Mouse (Mus musculus) liver, embryonic 15.5 days (tissue): ENCODE results near the gene Uck1. TPM values are rescaled to one million over a fixed set of nuclear protein-coding genes. Genes with fewer than 3 reads are reported as not detected.
A peak's percentile ranks its signal among the peaks of the same experiment; 100 is the strongest.

Experiments used
- ATAC-seq: fragments of 200-750 bp; cut with Nextera tagmentation; 2 replicates; pipeline ENCODE4 v1.8.0; 2017; ENCODE audit warnings: moderate number of reproducible peaks, mild to moderate bottlenecking, moderate library complexity; ENCODE audit not compliant: insufficient read depth
- H3K27ac ChIP-seq: fragments of 300-500 bp; sonication (generic); replicated peaks from 2 replicates; pipeline ENCODE4 v1.5.1; 2015; ENCODE audit warnings: mild to moderate bottlenecking, inconsistent platforms
- H3K27me3 ChIP-seq: fragments of 300-500 bp; sonication (generic); 2 replicates; pipeline ENCODE4 v1.6.1; 2015; ENCODE audit warnings: mild to moderate bottlenecking, inconsistent platforms
- H3K36me3 ChIP-seq: fragments of 300-500 bp; sonication (generic); replicated peaks from 2 replicates; pipeline ENCODE4 v1.6.1; 2015; ENCODE audit warnings: moderate library complexity, mild to moderate bottlenecking, inconsistent platforms
- H3K4me1 ChIP-seq: fragments of 300-500 bp; sonication (generic); replicated peaks from 2 replicates; pipeline ENCODE4 v1.6.1; 2015; ENCODE audit warnings: inconsistent platforms
- H3K4me2 ChIP-seq: fragments of 300-500 bp; sonication (generic); 2 replicates; pipeline ENCODE4 v1.6.1; 2015; ENCODE audit warnings: moderate library complexity, mild to moderate bottlenecking, inconsistent platforms
- H3K4me3 ChIP-seq: fragments of 300-500 bp; sonication (generic); replicated peaks from 2 replicates; pipeline ENCODE4 v1.5.1; 2015; ENCODE audit warnings: mild to moderate bottlenecking, inconsistent platforms
- H3K9ac ChIP-seq: fragments of 300-500 bp; sonication (generic); 2 replicates; pipeline ENCODE4 v1.6.1; 2015; ENCODE audit warnings: moderate library complexity, mild to moderate bottlenecking, inconsistent platforms
- H3K9me3 ChIP-seq: fragments of 300-500 bp; sonication (generic); replicated peaks from 2 replicates; pipeline ENCODE4 v1.6.1; 2016; ENCODE audit warnings: inconsistent platforms
- WGBS: fragments of 180-500 bp; shearing (Covaris S2); methylation state at CpG from one replicate; pipeline ENCODE4 v1.1.7; 2015; ENCODE audit warnings: mixed read lengths; ENCODE audit not compliant: insufficient replicate concordance; 5-methylcytosine and 5-hydroxymethylcytosine counted together
- polyA plus RNA-seq: library from polyadenylated mRNA; unstranded; fragments of >200 nt; fragmentation: Nextera tagmentation; extraction: Ambion mirVana; gene quantifications from 2 replicates; pipeline ENCODE4 v1.2.1, GENCODE M21; 2015

The Uck1 gene
- polyA plus RNA-seq, 1 experiment from 2014 or later = 24.9 TPM

- Histone ChIP-seq H3K4me1 (peaks cover 9% of the 10 kb centered on the region; the same call in 1 of the 2 replicates), H3K27ac (no peak overlapping the region), H3K9me3 (no peaks in the 10 kb centered on the region), H3K36me3 (peaks cover 52% of the 10 kb centered on the region), H3K4me2 (no peak overlapping the region), H3K4me3 (no peak overlapping the region), H3K9ac (no peak overlapping the region), H3K27me3 (no peaks in the 10 kb centered on the region)
- 69% methylated on average over 3 of the region's 3 CpGs for WGBS
- ATAC-seq = no peak
Observed at GRCm38 (mm10) chr2:32295285-32295684, 35.3 kb upstream of the Uck1 start.

- Histone ChIP-seq H3K4me3 (no peak overlapping the region), H3K4me2 (no peak overlapping the region), H3K36me3 (peaks cover 43% of the 10 kb centered on the region), H3K9me3 (no peaks in the 10 kb centered on the region), H3K27me3 (no peaks in the 10 kb centered on the region), H3K27ac (no peak overlapping the region), H3K9ac (no peak overlapping the region), H3K4me1 (peaks cover 15% of the 10 kb centered on the region)
- WGBS = 82% methylated on average over 8 of the region's 8 CpGs
- no peak for ATAC-seq
Observed at GRCm38 (mm10) chr2:32294348-32294747, 34.4 kb upstream of the Uck1 start.

- Histone ChIP-seq H3K4me1 (peaks cover 37% of the 10 kb centered on the region), H3K27me3 (no peaks in the 10 kb centered on the region), H3K27ac (peak overlapping the region; percentile 84), H3K4me3 (peak overlapping the region; percentile 90), H3K36me3 (peaks cover 22% of the 10 kb centered on the region), H3K4me2 (peak overlapping the region; percentile 86), H3K9me3 (no peaks in the 10 kb centered on the region), H3K9ac (0 out of 2 replicates have a peak overlapping the region, but pooled peaks have one; percentile 90)
- no peak for ATAC-seq
Observed at GRCm38 (mm10) chr2:32289578-32289977, 29.6 kb upstream of the Uck1 start.

- H3K9ac ChIP-seq = peak overlapping the region; percentile 90
- peak overlapping the region; percentile 84 for H3K27ac ChIP-seq
- no peaks in the 10 kb centered on the region for H3K27me3 ChIP-seq
- peak; percentile 54 for ATAC-seq
- 2% methylated on average over 29 of the region's 29 CpGs for WGBS
- peak overlapping the region; percentile 90 for H3K4me3 ChIP-seq
- peaks cover 17% of the 10 kb centered on the region for H3K36me3 ChIP-seq
- H3K4me2 ChIP-seq = peak overlapping the region; percentile 86
- H3K9me3 ChIP-seq = no peaks in the 10 kb centered on the region
- peaks cover 37% of the 10 kb centered on the region for H3K4me1 ChIP-seq
Observed at GRCm38 (mm10) chr2:32288371-32288931, 28.5 kb upstream of the Uck1 start.

GRCm38 (mm10) chr2:32287923-32288367 is 28.0 kb upstream of the Uck1 start, which contains the start of gene Swi5:
Gene Swi5, minus strand, starts transcription at chr2:32288075.
- H3K27ac ChIP-seq = peak within 1 kb of the TSS; percentile 84
- H3K4me2 ChIP-seq = peak within 1 kb of the TSS; percentile 89
- peaks cover 37% of the 10 kb centered on the region for H3K4me1 ChIP-seq
- H3K4me3 ChIP-seq = peak within 1 kb of the TSS; percentile 90
- ATAC-seq = peak; percentile 97
- H3K27me3 ChIP-seq = no peaks in the 10 kb centered on the region
- no peaks in the 10 kb centered on the region for H3K9me3 ChIP-seq
- H3K9ac ChIP-seq = peak within 1 kb of the TSS; percentile 90
- under 1% methylated on average over 41 of the region's 41 CpGs for WGBS
- peaks cover 18% of the 10 kb centered on the region; the same call in 1 of the 2 replicates for H3K36me3 ChIP-seq

DNA sequence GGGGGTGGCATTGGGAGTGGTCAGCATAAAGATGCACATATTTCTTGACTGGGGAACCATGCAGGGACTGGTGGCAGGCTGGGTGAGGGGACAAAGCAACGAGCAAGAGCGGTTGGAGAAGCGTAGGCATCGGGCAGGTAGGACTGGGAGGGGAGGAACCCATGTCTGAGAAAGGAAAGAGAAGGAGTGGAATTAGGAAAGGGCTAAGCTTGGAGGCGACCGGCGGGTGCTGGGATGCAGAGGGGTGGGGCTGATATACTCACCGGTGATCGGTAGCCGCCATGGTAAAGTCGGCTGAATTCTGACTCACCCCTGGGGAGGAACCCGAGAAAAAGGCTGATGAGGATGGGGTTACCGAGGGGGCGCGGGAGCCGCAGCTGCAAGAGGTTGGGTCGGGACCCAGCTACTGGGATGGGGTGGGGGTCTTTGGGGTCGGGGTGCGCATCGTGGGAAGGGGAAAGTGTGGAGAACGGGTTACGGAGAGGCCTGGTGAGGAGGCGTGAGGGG is 27.4 kb upstream of the Uck1 start, which contains the start of gene Golga2:
Gene Golga2, plus strand, starts transcription at position 51 of the 507 bp plus-strand sequence.
- Histone ChIP-seq H3K27me3 (no peaks in the 10 kb centered on the region), H3K4me1 (peaks cover 43% of the 10 kb centered on the region), H3K4me2 (peak within 1 kb of the TSS; percentile 89), H3K36me3 (peaks cover 20% of the 10 kb centered on the region; the same call in 1 of the 2 replicates), H3K27ac (peak within 1 kb of the TSS; percentile 84), H3K9ac (peak within 1 kb of the TSS; percentile 90), H3K9me3 (no peaks in the 10 kb centered on the region), H3K4me3 (peak within 1 kb of the TSS; percentile 90)
- ATAC-seq = 0 out of 2 replicates have a peak, but pooled peaks have one; percentile 4
- WGBS = under 1% methylated on average over 23 of the region's 23 CpGs

DNA sequence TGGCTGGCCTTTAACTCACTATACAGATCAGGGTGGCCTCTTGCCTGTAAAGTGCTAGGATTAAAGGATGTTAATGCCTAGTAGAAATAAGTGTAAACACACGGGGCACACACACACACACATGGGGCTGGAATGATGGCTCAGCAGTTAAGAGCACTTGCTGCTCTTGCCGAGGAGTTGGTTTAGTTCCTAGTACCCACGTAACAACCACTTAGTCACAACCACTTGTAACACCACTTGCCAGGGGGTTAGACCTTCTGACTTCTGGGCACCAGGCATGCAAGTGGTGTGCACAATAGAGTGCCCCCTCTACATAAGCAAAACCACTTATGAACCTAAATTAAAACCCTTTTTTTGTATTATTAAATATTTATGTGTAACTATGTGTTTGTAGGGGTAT is 24.0 kb upstream of the Uck1 start:
- no peak for ATAC-seq
- peaks cover 49% of the 10 kb centered on the region for H3K36me3 ChIP-seq
- H3K9me3 ChIP-seq = no peaks in the 10 kb centered on the region
- no peaks in the 10 kb centered on the region for H3K27me3 ChIP-seq
- peaks cover 25% of the 10 kb centered on the region for H3K4me1 ChIP-seq
- WGBS = 63% methylated on average over 3 of the region's 3 CpGs
- no peak overlapping the region for H3K4me2 ChIP-seq
- H3K4me3 ChIP-seq = no peak overlapping the region
- H3K27ac ChIP-seq = no peak overlapping the region
- no peak overlapping the region for H3K9ac ChIP-seq

GRCm38 (mm10) chr2:32282727-32283126 is 22.8 kb upstream of the Uck1 start:
- 73% methylated on average over 1 of the region's 1 CpGs for WGBS
- H3K4me2 ChIP-seq = no peak overlapping the region
- H3K4me1 ChIP-seq = peaks cover 20% of the 10 kb centered on the region
- H3K36me3 ChIP-seq = peaks cover 61% of the 10 kb centered on the region
- no peak overlapping the region for H3K4me3 ChIP-seq
- no peaks in the 10 kb centered on the region for H3K9me3 ChIP-seq
- no peak overlapping the region for H3K27ac ChIP-seq
- no peaks in the 10 kb centered on the region for H3K27me3 ChIP-seq
- H3K9ac ChIP-seq = no peak overlapping the region
- no peak for ATAC-seq

GRCm38 (mm10) chr2:32282289-32282688 is 22.3 kb upstream of the Uck1 start:
- 29% methylated on average over 2 of the region's 2 CpGs for WGBS
- peaks cover 66% of the 10 kb centered on the region for H3K36me3 ChIP-seq
- H3K27me3 ChIP-seq = no peaks in the 10 kb centered on the region
- H3K9ac ChIP-seq = no peak overlapping the region
- no peak overlapping the region for H3K4me2 ChIP-seq
- no peak overlapping the region for H3K4me3 ChIP-seq
- no peak overlapping the region for H3K27ac ChIP-seq
- ATAC-seq = no peak
- peaks cover 19% of the 10 kb centered on the region for H3K4me1 ChIP-seq
- no peaks in the 10 kb centered on the region for H3K9me3 ChIP-seq

DNA sequence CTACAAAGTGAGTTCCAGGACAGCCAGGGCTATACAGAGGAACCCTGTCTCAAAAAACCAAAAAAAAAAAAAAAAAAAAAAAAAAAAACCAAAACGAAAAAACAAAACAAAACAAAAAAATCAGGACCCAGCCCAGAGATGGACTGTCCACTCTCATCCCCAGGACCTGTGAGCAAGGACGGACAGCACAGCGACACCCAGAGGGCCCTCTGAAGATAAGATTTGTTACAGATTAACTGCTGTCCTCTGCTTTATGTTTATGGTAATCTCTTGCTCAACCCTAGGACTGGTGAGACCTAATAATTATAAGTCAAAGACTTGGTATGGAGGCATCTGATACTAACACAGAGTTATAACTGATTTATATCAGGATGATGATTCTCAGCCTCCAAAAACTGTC is 15.9 kb upstream of the Uck1 start:
- WGBS = 50% methylated on average over 3 of the region's 3 CpGs
- H3K4me2 ChIP-seq = no peak overlapping the region

GRCm38 (mm10) chr2:32260635-32261034 is 676 bp upstream of the Uck1 start:
- Histone ChIP-seq H3K4me3 (peak overlapping the region; percentile 87), H3K36me3 (peaks cover 24% of the 10 kb centered on the region), H3K4me2 (peak overlapping the region; percentile 85), H3K27ac (peak overlapping the region; percentile 78), H3K4me1 (peaks cover 19% of the 10 kb centered on the region), H3K27me3 (no peaks in the 10 kb centered on the region), H3K9me3 (no peaks in the 10 kb centered on the region), H3K9ac (no peak overlapping the region)
- ATAC-seq = no peak
- WGBS = 10% methylated on average over 4 of the region's 4 CpGs

More for the DNA sequence above, 15.9 kb upstream of the Uck1 start:
- H3K36me3 ChIP-seq = peaks cover 35% of the 10 kb centered on the region
- H3K9ac ChIP-seq = no peak overlapping the region
- H3K4me3 ChIP-seq = no peak overlapping the region
- H3K27ac ChIP-seq = no peak overlapping the region
- ATAC-seq = no peak
- no peaks in the 10 kb centered on the region for H3K27me3 ChIP-seq
- H3K9me3 ChIP-seq = no peaks in the 10 kb centered on the region
- no peaks in the 10 kb centered on the region for H3K4me1 ChIP-seq
